Mouse (Mus musculus): ENCODE data around the gene Gtf3a. TPM values are rescaled to one million over a fixed set of nuclear protein-coding genes. Genes with fewer than 3 reads are reported as not detected.
A peak's percentile ranks its signal among the peaks of the same experiment; 100 is the strongest.

Gtf3a gene
- total and polyA plus RNA-seq, 3 experiments, result 110 to 133 (median 130) TPM

DNA sequence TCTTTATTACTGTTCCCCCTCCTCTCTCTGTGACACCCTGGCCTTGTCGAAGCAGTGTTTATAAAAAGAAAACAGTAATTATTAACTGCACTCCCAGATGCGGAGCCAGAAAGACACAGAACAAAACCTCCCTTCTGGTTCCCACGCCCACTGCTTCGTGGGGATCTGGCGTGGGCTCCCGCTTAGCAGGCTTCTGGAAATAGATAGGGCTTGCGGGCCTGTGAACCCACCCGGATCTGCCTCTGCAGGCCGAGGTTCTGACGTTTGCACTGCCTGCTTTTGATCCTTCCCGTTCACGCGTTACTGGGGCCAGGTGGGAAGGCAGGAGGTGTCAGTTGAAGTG is 26.3 kb downstream of the Gtf3a start:
- no peak overlapping the region for H3K27ac ChIP-seq (ENCODE audit: insufficient read depth, low read depth)
- dilution Hi-C loops (cut with MboI; ENCODE audit: extremely low pct_ligation_motif_present, extremely low pct_unique_long_range_greater_than_20kb, low sequenced_read_pairs), result no loop called here
- H3K27me3 ChIP-seq (replicated peaks), result no peaks in the 10 kb centered on the region
- in situ Hi-C loops (cut with MboI; ENCODE audit: low pct_ligation_motif_present, low pct_unique_long_range_greater_than_20kb, low sequenced_read_pairs), result no loop called here
- no peaks in the 10 kb centered on the region for H3K79me2 ChIP-seq (replicated peaks; ENCODE audit: control insufficient read depth, extremely low read depth, insufficient read depth, poor library complexity, severe bottlenecking)
- H3K4me1 ChIP-seq (ENCODE audit: control insufficient read depth in 1 of 2, insufficient read depth in 2 of 2), result no peaks in the 10 kb centered on the region
- H3K4me2 ChIP-seq (ENCODE audit: insufficient read depth, low read depth, poor library complexity, severe bottlenecking), result no peak overlapping the region
- DNase-seq (ENCODE audit: extremely low read depth), result no peak
- no peak overlapping the region for H3K4me3 ChIP-seq (replicated peaks in 1 of 3; ENCODE audit: low read depth in 2 of 3, low read length in 2 of 3, poor library complexity in 1 of 3)
- no peak overlapping the region for H3K9ac ChIP-seq (ENCODE audit: insufficient read depth, low read depth)
- no peaks in the 10 kb centered on the region for H3K9me3 ChIP-seq (replicated peaks; ENCODE audit: low read length)
- no peaks in the 10 kb centered on the region for H3K36me3 ChIP-seq (replicated peaks in 1 of 2; ENCODE audit: control insufficient read depth in 1 of 2, insufficient read depth in 1 of 2, low read length in 1 of 2)
- no peak for TF ChIP-seq RCOR1 (conservative IDR thresholded peaks at IDR 0.05; ENCODE audit: low read depth, low read length)
- TF ChIP-seq CHD1 (IDR thresholded peaks at IDR 0.05; ENCODE audit: low read depth, low read length), result no peak
- no peak for TF ChIP-seq PAX5 (IDR thresholded peaks at IDR 0.05; ENCODE audit: low read length)
- TF ChIP-seq MXI1 (IDR thresholded peaks at IDR 0.05; ENCODE audit: low read depth, low read length), result no peak
- no peak for TF ChIP-seq MAFK (IDR thresholded peaks at IDR 0.05; ENCODE audit: insufficient replicate concordance, low read length)
- TF ChIP-seq SIN3A (IDR thresholded peaks at IDR 0.05; ENCODE audit: low read length), result no peak
- no peak for TF ChIP-seq MYC (IDR thresholded peaks at IDR 0.05; ENCODE audit: low read depth, low read length)
- no peak for TF ChIP-seq CHD2 (IDR thresholded peaks at IDR 0.05; ENCODE audit: low read length)
- TF ChIP-seq ELF1 (IDR thresholded peaks at IDR 0.05; ENCODE audit: low read depth, low read length), result no peak
- TF ChIP-seq GABPA (IDR thresholded peaks at IDR 0.05; ENCODE audit: insufficient replicate concordance, low read depth, low read length), result no peak
- no peak for TF ChIP-seq EP300 (IDR thresholded peaks at IDR 0.05; ENCODE audit: low read length)
- TF ChIP-seq JUN (IDR thresholded peaks at IDR 0.05; ENCODE audit: insufficient read depth, low read depth, low read length), result no peak
- no peak for TF ChIP-seq USF1 (IDR thresholded peaks at IDR 0.05; ENCODE audit: low read depth, low read length)

DNA sequence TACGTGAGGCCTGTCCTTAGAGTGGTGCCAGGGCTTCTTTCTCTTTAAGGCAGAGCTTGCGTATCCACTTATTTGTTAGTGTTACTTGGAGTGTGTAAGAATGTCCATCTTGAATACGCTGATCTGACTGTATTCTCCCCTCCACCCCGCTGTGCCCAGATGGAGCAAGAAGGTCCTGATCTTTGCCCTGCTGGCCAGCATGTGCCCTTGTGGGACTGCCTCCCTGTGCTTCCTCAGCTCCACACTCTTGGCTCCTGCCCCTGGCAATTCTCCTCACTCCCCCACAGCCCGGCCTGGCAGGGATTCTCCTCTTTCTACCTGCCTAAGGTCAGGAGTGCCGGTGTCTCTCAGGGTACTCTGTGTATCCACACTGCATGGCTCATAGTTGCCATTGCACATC is 32.9 kb downstream of the Gtf3a start:
- in situ Hi-C loops (cut with MboI; ENCODE audit: low pct_ligation_motif_present, low pct_unique_long_range_greater_than_20kb, low sequenced_read_pairs) (loop anchor here (5.0 kb wide), 1 partner anchor 236 kb away; no protein-coding TSS in a partner anchor), dilution Hi-C loops (cut with MboI; ENCODE audit: extremely low pct_ligation_motif_present, extremely low pct_unique_long_range_greater_than_20kb, low sequenced_read_pairs) (no loop called here)
- DNase-seq (ENCODE audit: extremely low read depth), result no peak
- H3K9ac ChIP-seq (ENCODE audit: insufficient read depth, low read depth), result no peak overlapping the region
- no peak overlapping the region for H3K27ac ChIP-seq (ENCODE audit: insufficient read depth, low read depth)
- H3K9me3 ChIP-seq (replicated peaks; ENCODE audit: low read length), result peaks cover 4% of the 10 kb centered on the region
- no peaks in the 10 kb centered on the region; a peak in 1 of 4 replicates for H3K4me1 ChIP-seq (ENCODE audit: control insufficient read depth in 1 of 2, insufficient read depth in 2 of 2)
- no peak overlapping the region for H3K4me3 ChIP-seq (replicated peaks in 1 of 3; ENCODE audit: low read depth in 2 of 3, low read length in 2 of 3, poor library complexity in 1 of 3)
- TF ChIP-seq IRF4 (IDR thresholded peaks at IDR 0.05; ENCODE audit: low read depth, low read length), result no peak
- no peak overlapping the region for H3K4me2 ChIP-seq (ENCODE audit: insufficient read depth, low read depth, poor library complexity, severe bottlenecking)
- H3K27me3 ChIP-seq (replicated peaks), result peaks cover 2% of the 10 kb centered on the region
- no peaks in the 10 kb centered on the region for H3K36me3 ChIP-seq (replicated peaks in 1 of 2; ENCODE audit: control insufficient read depth in 1 of 2, insufficient read depth in 1 of 2, low read length in 1 of 2)
- H3K79me2 ChIP-seq (replicated peaks; ENCODE audit: control insufficient read depth, extremely low read depth, insufficient read depth, poor library complexity, severe bottlenecking), result no peaks in the 10 kb centered on the region

DNA sequence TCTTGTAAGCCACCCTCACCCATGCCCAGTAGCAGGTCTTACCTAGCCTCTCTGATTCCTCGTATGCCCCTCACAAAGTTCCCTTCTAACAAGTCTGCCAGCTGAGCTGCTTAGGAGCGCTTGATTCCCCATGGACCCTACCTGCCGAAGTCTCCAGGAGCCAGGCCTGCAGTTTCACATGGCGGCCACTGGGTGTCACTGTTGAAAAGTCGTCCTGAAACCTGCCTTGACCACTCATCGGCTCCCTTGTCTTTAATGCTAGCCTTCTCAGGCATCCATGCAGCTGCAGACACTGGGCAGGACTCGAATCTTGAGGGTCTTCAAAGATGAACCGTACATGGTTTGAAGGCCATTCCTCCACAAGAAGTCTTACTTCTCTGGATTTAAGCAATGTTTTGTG is 34.8 kb downstream of the Gtf3a start:
- dilution Hi-C loops (cut with MboI; ENCODE audit: extremely low pct_ligation_motif_present, extremely low pct_unique_long_range_greater_than_20kb, low sequenced_read_pairs), result no loop called here
- DNase-seq (ENCODE audit: extremely low read depth), result peak; percentile 56
- no peak overlapping the region for H3K4me2 ChIP-seq (ENCODE audit: insufficient read depth, low read depth, poor library complexity, severe bottlenecking)
- TF ChIP-seq BHLHE40 (IDR thresholded peaks at IDR 0.05; ENCODE audit: low read depth, low read length) (no peak), PAX5 (IDR thresholded peaks at IDR 0.05; ENCODE audit: low read length) (no peak), CTCF (conservative IDR thresholded peaks at IDR 0.05 in 1 of 2, IDR thresholded peaks at IDR 0.05 in 1 of 2; ENCODE audit: low read depth in 2 of 2, low read length in 2 of 2) (peak; percentile 75 to 92), MAFK (IDR thresholded peaks at IDR 0.05; ENCODE audit: insufficient replicate concordance, low read length) (no peak), SMC3 (IDR thresholded peaks at IDR 0.05; ENCODE audit: low read depth, low read length) (peak; percentile 97), IRF4 (IDR thresholded peaks at IDR 0.05; ENCODE audit: low read depth, low read length) (no peak), POLR2AphosphoS2 (IDR thresholded peaks at IDR 0.05; ENCODE audit: low read depth, low read length) (no peak), UBTF (IDR thresholded peaks at IDR 0.05; ENCODE audit: low read depth, low read length) (no peak), RAD21 (IDR thresholded peaks at IDR 0.05; ENCODE audit: low read depth, low read length) (peak; percentile 88), NELFE (IDR thresholded peaks at IDR 0.05; ENCODE audit: low read depth, low read length) (no peak), TCF12 (IDR thresholded peaks at IDR 0.05; ENCODE audit: low read depth, low read length) (no peak), JUND (conservative IDR thresholded peaks at IDR 0.05; ENCODE audit: low read depth, low read length) (no peak), MYC (IDR thresholded peaks at IDR 0.05; ENCODE audit: low read depth, low read length) (no peak), CHD2 (IDR thresholded peaks at IDR 0.05; ENCODE audit: low read length) (no peak), TBP (conservative IDR thresholded peaks at IDR 0.05; ENCODE audit: low read depth, low read length) (no peak), KAT2A (IDR thresholded peaks at IDR 0.05; ENCODE audit: insufficient replicate concordance, low read length) (no peak), ZC3H11A (IDR thresholded peaks at IDR 0.05; ENCODE audit: low read depth, low read length) (peak; percentile 89), POLR2A (IDR thresholded peaks at IDR 0.05; ENCODE audit: low read depth, low read length) (no peak), GABPA (IDR thresholded peaks at IDR 0.05; ENCODE audit: insufficient replicate concordance, low read depth, low read length) (no peak)

More for the DNA sequence above, 34.8 kb downstream of the Gtf3a start:
- Histone ChIP-seq H3K4me3 (replicated peaks in 1 of 3; ENCODE audit: low read depth in 2 of 3, low read length in 2 of 3, poor library complexity in 1 of 3) (no peak overlapping the region), H3K4me1 (ENCODE audit: control insufficient read depth in 1 of 2, insufficient read depth in 2 of 2) (no peaks in the 10 kb centered on the region; a peak in 1 of 4 replicates), H3K36me3 (replicated peaks in 1 of 2; ENCODE audit: control insufficient read depth in 1 of 2, insufficient read depth in 1 of 2, low read length in 1 of 2) (no peaks in the 10 kb centered on the region), H3K9ac (ENCODE audit: insufficient read depth, low read depth) (no peak overlapping the region), H3K27me3 (replicated peaks) (peaks cover 2% of the 10 kb centered on the region), H3K79me2 (replicated peaks; ENCODE audit: control insufficient read depth, extremely low read depth, insufficient read depth, poor library complexity, severe bottlenecking) (no peaks in the 10 kb centered on the region), H3K9me3 (replicated peaks; ENCODE audit: low read length) (peaks cover 4% of the 10 kb centered on the region), H3K27ac (ENCODE audit: insufficient read depth, low read depth) (no peak overlapping the region)
- in situ Hi-C loops (cut with MboI; ENCODE audit: low pct_ligation_motif_present, low pct_unique_long_range_greater_than_20kb, low sequenced_read_pairs), result loop anchor here (5.0 kb wide), 1 partner anchor 234 kb away; no protein-coding TSS in a partner anchor
